Mouse (Mus musculus) liver, adult 2 months (tissue): ENCODE measurements at regions not wholly inside any gene's neighbourhood (a gene's known extent, or its start where the extent isn't known, plus 50 kb on each side); places are given as distances from the start of the nearest gene placed in this dataset.

Experiments used
- CTCF ChIP-seq: fragments of 200-500 bp; IDR thresholded peaks from 2 replicates; pipeline ENCODE4 v1.5.1; 2011; ENCODE audit warnings: low read depth, low read length, control low read depth
- POLR2A ChIP-seq: fragments of 200-500 bp; IDR thresholded peaks from 2 replicates; pipeline ENCODE4 v1.6.1; 2011; ENCODE audit warnings: low read length, control low read depth; ENCODE audit not compliant: insufficient read depth; ENCODE audit errors: extremely low read depth

DNA sequence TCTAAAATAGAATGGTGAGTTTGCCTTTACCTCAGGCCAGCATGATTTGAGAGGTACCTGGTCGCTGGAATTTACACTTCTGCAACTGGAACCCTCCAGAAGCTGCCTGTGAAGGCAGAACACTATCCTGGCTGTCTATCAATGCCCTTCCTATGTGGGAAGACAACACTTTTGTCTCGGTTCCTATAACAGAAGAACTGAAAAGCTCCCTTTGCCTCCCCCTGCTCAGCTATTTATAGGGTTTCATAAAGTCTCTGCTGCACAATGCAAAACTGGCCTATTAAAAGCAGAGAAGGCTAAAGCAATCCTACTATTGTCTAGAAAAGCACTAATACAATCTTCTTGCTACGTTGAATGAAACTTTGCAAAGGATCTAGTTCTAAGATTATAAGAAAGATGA lies 1116.5 kb downstream of the Galc start:
- TF ChIP-seq POLR2A (no peak), CTCF (no peak)
